Mouse (Mus musculus): ENCODE measurements around the gene Adk. TPM values are rescaled to one million over a fixed set of nuclear protein-coding genes. Genes with fewer than 3 reads are reported as not detected.

Gene Adk
- polyA plus RNA-seq, 1 experiment from 2014 or later, result 180 TPM

- WGBS, result 82% methylated on average over 4 of the region's 4 CpGs
- Histone ChIP-seq H3K4me1 (replicated peaks; ENCODE audit: control insufficient read depth, insufficient read depth, low read length) (no peaks in the 10 kb centered on the region), H3K4me3 (ENCODE audit: low read depth, low read length) (no peak overlapping the region), H3K36me3 (ENCODE audit: control insufficient read depth, insufficient read depth, low read length) (no peaks in the 10 kb centered on the region), H3K4me2 (ENCODE audit: low read length) (no peak overlapping the region), H3K9me3 (ENCODE audit: control insufficient read depth, low read length) (no peaks in the 10 kb centered on the region), H3K27me3 (replicated peaks; ENCODE audit: control insufficient read depth, insufficient read depth, low read length) (no peaks in the 10 kb centered on the region), H3K9ac (ENCODE audit: low read length) (no peak overlapping the region), H3K27ac (ENCODE audit: low read depth) (no peak overlapping the region)
- no peak for ATAC-seq (replicated peaks; ENCODE audit: low FRiP score, low TSS enrichment, low read depth)
- DNase-seq (ENCODE audit: low spot score), result no peak
Observed at GRCm38 (mm10) chr14:21206472-21206871, 154.1 kb downstream of the Adk start.

- 62% methylated on average over 5 of the region's 5 CpGs for WGBS
- Histone ChIP-seq H3K27ac (ENCODE audit: low read depth) (no peak overlapping the region), H3K4me1 (replicated peaks; ENCODE audit: control insufficient read depth, insufficient read depth, low read length) (no peaks in the 10 kb centered on the region), H3K9me3 (ENCODE audit: control insufficient read depth, low read length) (no peaks in the 10 kb centered on the region), H3K4me3 (ENCODE audit: low read depth, low read length) (no peak overlapping the region), H3K9ac (ENCODE audit: low read length) (no peak overlapping the region), H3K27me3 (replicated peaks; ENCODE audit: control insufficient read depth, insufficient read depth, low read length) (no peaks in the 10 kb centered on the region), H3K36me3 (ENCODE audit: control insufficient read depth, insufficient read depth, low read length) (no peaks in the 10 kb centered on the region), H3K4me2 (ENCODE audit: low read length) (no peak overlapping the region)
- ATAC-seq (replicated peaks; ENCODE audit: low FRiP score, low TSS enrichment, low read depth) (no peak), DNase-seq (ENCODE audit: low spot score) (no peak)
Observed at GRCm38 (mm10) chr14:21221574-21222138, 169.3 kb downstream of the Adk start.

GRCm38 (mm10) chr14:21222206-21222605 is 169.8 kb downstream of the Adk start:
- no peak for ATAC-seq (replicated peaks; ENCODE audit: low FRiP score, low TSS enrichment, low read depth)
- Histone ChIP-seq H3K27ac (ENCODE audit: low read depth) (no peak overlapping the region), H3K4me1 (replicated peaks; ENCODE audit: control insufficient read depth, insufficient read depth, low read length) (no peaks in the 10 kb centered on the region), H3K4me2 (ENCODE audit: low read length) (no peak overlapping the region), H3K9me3 (ENCODE audit: control insufficient read depth, low read length) (no peaks in the 10 kb centered on the region), H3K9ac (ENCODE audit: low read length) (no peak overlapping the region), H3K36me3 (ENCODE audit: control insufficient read depth, insufficient read depth, low read length) (no peaks in the 10 kb centered on the region), H3K27me3 (replicated peaks; ENCODE audit: control insufficient read depth, insufficient read depth, low read length) (no peaks in the 10 kb centered on the region), H3K4me3 (ENCODE audit: low read depth, low read length) (no peak overlapping the region)
- no peak for DNase-seq (ENCODE audit: low spot score)
- WGBS, result 77% methylated on average over 3 of the region's 3 CpGs

- H3K27me3 ChIP-seq (replicated peaks; ENCODE audit: control insufficient read depth, insufficient read depth, low read length), result no peaks in the 10 kb centered on the region
- H3K9me3 ChIP-seq (ENCODE audit: control insufficient read depth, low read length), result no peaks in the 10 kb centered on the region
- 80% methylated on average over 6 of the region's 6 CpGs for WGBS
- DNase-seq (ENCODE audit: low spot score) (no peak), ATAC-seq (replicated peaks; ENCODE audit: low FRiP score, low TSS enrichment, low read depth) (no peak)
- no peak overlapping the region for H3K4me2 ChIP-seq (ENCODE audit: low read length)
- no peak overlapping the region for H3K9ac ChIP-seq (ENCODE audit: low read length)
- H3K4me3 ChIP-seq (ENCODE audit: low read depth, low read length), result no peak overlapping the region
- H3K27ac ChIP-seq (ENCODE audit: low read depth), result no peak overlapping the region
- no peaks in the 10 kb centered on the region for H3K36me3 ChIP-seq (ENCODE audit: control insufficient read depth, insufficient read depth, low read length)
- no peaks in the 10 kb centered on the region for H3K4me1 ChIP-seq (replicated peaks; ENCODE audit: control insufficient read depth, insufficient read depth, low read length)
Observed at GRCm38 (mm10) chr14:21223456-21223855, 171.1 kb downstream of the Adk start.

DNA sequence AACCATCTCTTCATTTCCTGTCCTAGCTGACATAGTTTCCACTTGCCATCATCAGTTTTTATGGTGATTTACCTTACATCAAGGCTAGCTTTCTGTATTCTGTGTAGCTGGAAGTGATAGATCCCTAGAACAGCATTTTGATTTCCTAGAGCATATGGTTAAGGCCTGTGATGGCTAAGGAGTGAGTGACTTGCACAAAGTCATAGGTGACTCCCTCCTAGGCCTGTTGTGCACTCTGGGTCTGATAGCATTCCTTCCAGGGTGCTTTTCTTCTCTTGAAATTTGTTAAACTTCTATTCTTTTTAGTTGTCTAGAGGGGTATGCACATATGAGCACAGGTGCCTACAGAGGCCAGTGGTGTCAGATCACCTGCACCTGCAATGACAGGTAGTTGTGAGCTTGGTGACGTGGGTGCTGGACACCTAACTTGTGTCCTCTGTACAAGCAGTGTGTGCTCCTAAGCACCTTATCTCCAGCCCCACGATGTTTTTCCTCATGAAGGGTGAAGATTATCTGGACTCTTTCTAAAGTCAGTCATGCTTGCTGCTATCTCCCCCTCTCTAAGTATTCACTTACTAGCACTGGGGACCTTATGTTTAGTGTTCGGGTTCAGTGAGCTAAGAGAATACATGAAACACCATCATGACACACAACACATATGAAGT is 171.7 kb downstream of the Adk start:
- H3K4me3 ChIP-seq (ENCODE audit: low read depth, low read length), result no peak overlapping the region
- H3K27ac ChIP-seq (ENCODE audit: low read depth), result no peak overlapping the region
- H3K4me1 ChIP-seq (replicated peaks; ENCODE audit: control insufficient read depth, insufficient read depth, low read length), result no peaks in the 10 kb centered on the region
- 87% methylated on average over 3 of the region's 3 CpGs for WGBS
- H3K36me3 ChIP-seq (ENCODE audit: control insufficient read depth, insufficient read depth, low read length), result no peaks in the 10 kb centered on the region
- no peak overlapping the region for H3K4me2 ChIP-seq (ENCODE audit: low read length)
- no peaks in the 10 kb centered on the region for H3K9me3 ChIP-seq (ENCODE audit: control insufficient read depth, low read length)
- H3K9ac ChIP-seq (ENCODE audit: low read length), result no peak overlapping the region
- DNase-seq (ENCODE audit: low spot score), result no peak
- no peaks in the 10 kb centered on the region for H3K27me3 ChIP-seq (replicated peaks; ENCODE audit: control insufficient read depth, insufficient read depth, low read length)
- ATAC-seq (replicated peaks; ENCODE audit: low FRiP score, low TSS enrichment, low read depth), result no peak

- DNase-seq (ENCODE audit: low spot score) (no peak), ATAC-seq (replicated peaks; ENCODE audit: low FRiP score, low TSS enrichment, low read depth) (no peak)
- H3K36me3 ChIP-seq (ENCODE audit: control insufficient read depth, insufficient read depth, low read length), result peaks cover 7% of the 10 kb centered on the region; the same call in 1 of the 2 replicates
- no peak overlapping the region for H3K27ac ChIP-seq (ENCODE audit: low read depth)
- H3K4me3 ChIP-seq (ENCODE audit: low read depth, low read length), result no peak overlapping the region
- no peaks in the 10 kb centered on the region for H3K9me3 ChIP-seq (ENCODE audit: control insufficient read depth, low read length)
- no peak overlapping the region for H3K4me2 ChIP-seq (ENCODE audit: low read length)
- H3K27me3 ChIP-seq (replicated peaks; ENCODE audit: control insufficient read depth, insufficient read depth, low read length), result no peaks in the 10 kb centered on the region
- 84% methylated on average over 2 of the region's 2 CpGs for WGBS
- H3K4me1 ChIP-seq (replicated peaks; ENCODE audit: control insufficient read depth, insufficient read depth, low read length), result no peaks in the 10 kb centered on the region
- H3K9ac ChIP-seq (ENCODE audit: low read length), result no peak overlapping the region
Observed at GRCm38 (mm10) chr14:21237051-21237450, 184.7 kb downstream of the Adk start.

DNA sequence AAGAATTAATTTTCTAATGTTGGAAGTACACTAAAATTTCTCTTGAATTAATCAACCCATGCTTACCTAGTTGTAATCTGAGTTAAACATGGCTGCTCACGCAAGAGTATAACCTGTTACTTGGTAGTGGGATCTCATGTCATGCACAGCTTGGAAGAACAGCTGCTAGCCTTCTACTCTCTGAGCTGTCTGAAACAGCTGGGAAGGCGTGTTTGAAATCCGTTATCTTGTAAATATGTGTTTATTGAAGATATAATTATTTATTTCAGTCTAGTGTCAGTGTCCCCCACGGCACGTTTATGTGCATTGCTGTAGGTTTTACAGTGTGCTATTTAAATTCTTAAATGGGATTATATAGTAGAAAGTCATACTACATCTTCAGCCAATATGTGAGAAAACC is 188.7 kb downstream of the Adk start:
- Histone ChIP-seq H3K9ac (ENCODE audit: low read length) (no peak overlapping the region), H3K27me3 (replicated peaks; ENCODE audit: control insufficient read depth, insufficient read depth, low read length) (no peaks in the 10 kb centered on the region), H3K9me3 (ENCODE audit: control insufficient read depth, low read length) (no peaks in the 10 kb centered on the region), H3K4me1 (replicated peaks; ENCODE audit: control insufficient read depth, insufficient read depth, low read length) (no peaks in the 10 kb centered on the region), H3K4me3 (ENCODE audit: low read depth, low read length) (no peak overlapping the region), H3K36me3 (ENCODE audit: control insufficient read depth, insufficient read depth, low read length) (peaks cover 7% of the 10 kb centered on the region; the same call in 1 of the 2 replicates), H3K27ac (ENCODE audit: low read depth) (no peak overlapping the region), H3K4me2 (ENCODE audit: low read length) (no peak overlapping the region)
- WGBS, result 71% methylated on average over 5 of the region's 5 CpGs
- DNase-seq (ENCODE audit: low spot score), result no peak
- no peak for ATAC-seq (replicated peaks; ENCODE audit: low FRiP score, low TSS enrichment, low read depth)

GRCm38 (mm10) chr14:21251386-21251785 is 199.0 kb downstream of the Adk start:
- ATAC-seq (replicated peaks; ENCODE audit: low FRiP score, low TSS enrichment, low read depth) (no peak), DNase-seq (ENCODE audit: low spot score) (no peak)
- Histone ChIP-seq H3K36me3 (ENCODE audit: control insufficient read depth, insufficient read depth, low read length) (no peaks in the 10 kb centered on the region), H3K4me2 (ENCODE audit: low read length) (no peak overlapping the region), H3K27ac (ENCODE audit: low read depth) (no peak overlapping the region), H3K27me3 (replicated peaks; ENCODE audit: control insufficient read depth, insufficient read depth, low read length) (no peaks in the 10 kb centered on the region), H3K9me3 (ENCODE audit: control insufficient read depth, low read length) (no peaks in the 10 kb centered on the region), H3K9ac (ENCODE audit: low read length) (no peak overlapping the region), H3K4me3 (ENCODE audit: low read depth, low read length) (no peak overlapping the region), H3K4me1 (replicated peaks; ENCODE audit: control insufficient read depth, insufficient read depth, low read length) (peaks cover 8% of the 10 kb centered on the region; the same call in 1 of the 2 replicates)
- 80% methylated on average over 5 of the region's 5 CpGs for WGBS

- peaks cover 8% of the 10 kb centered on the region; the same call in 1 of the 2 replicates for H3K4me1 ChIP-seq (replicated peaks; ENCODE audit: control insufficient read depth, insufficient read depth, low read length)
- no peak overlapping the region for H3K4me2 ChIP-seq (ENCODE audit: low read length)
- no peaks in the 10 kb centered on the region for H3K9me3 ChIP-seq (ENCODE audit: control insufficient read depth, low read length)
- ATAC-seq (replicated peaks; ENCODE audit: low FRiP score, low TSS enrichment, low read depth) (no peak), DNase-seq (ENCODE audit: low spot score) (no peak)
- WGBS, result 40% methylated on average over 7 of the region's 7 CpGs
- no peak overlapping the region for H3K27ac ChIP-seq (ENCODE audit: low read depth)
- no peaks in the 10 kb centered on the region for H3K27me3 ChIP-seq (replicated peaks; ENCODE audit: control insufficient read depth, insufficient read depth, low read length)
- no peak overlapping the region for H3K4me3 ChIP-seq (ENCODE audit: low read depth, low read length)
- no peaks in the 10 kb centered on the region for H3K36me3 ChIP-seq (ENCODE audit: control insufficient read depth, insufficient read depth, low read length)
- H3K9ac ChIP-seq (ENCODE audit: low read length), result no peak overlapping the region
Observed at GRCm38 (mm10) chr14:21252326-21252886, 200.0 kb downstream of the Adk start.
